ENCODE assay signal across 9 mouse cellular contexts in the genomic region with DNA sequence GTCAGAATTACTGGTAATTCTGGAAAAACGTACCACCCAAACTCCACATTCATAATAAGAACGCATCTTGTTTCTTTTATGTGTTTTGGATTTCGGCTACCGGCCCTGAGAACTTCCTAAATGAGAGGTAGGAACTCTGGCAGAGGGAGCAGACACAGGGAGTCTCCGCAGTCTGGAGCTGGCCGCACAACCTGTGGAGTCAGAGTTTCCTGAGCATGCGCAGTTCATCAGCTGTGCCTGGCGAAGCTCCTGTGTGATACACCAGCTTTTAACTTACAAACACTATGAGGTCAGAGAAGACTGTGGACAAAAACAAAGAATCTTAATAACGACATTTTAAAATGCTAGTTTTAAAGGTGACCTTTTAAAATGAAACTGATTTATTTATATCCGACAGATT.
A peak's percentile ranks its signal among the peaks of the same experiment; 100 is the strongest.
DNase-seq lines count a peak whose midpoint lies in the region; ATAC-seq and TF ChIP-seq lines count a peak whose summit lies in the region.
"Had no signal": no experiment of that assay in that cellular context is flagged by ENCODE, and none has a peak within 500 bp of the region (broad histone marks: within the 10 kb centered on the region; RNA-seq: fewer than 3 reads in every experiment).

No protein-coding gene starts in this region.

- intact Hi-C loops in left cerebral cortex, postnatal 14 days (cut with DNase I), result no loop called here

- H3K9ac ChIP-seq in limb, embryonic 13.5 days, result no peak overlapping the region
- H3K9ac ChIP-seq in liver, embryonic 12.5 days, result no peak overlapping the region
- H3K9ac ChIP-seq: neural tube, embryonic 12.5 days had no signal

- ATAC-seq in limb, embryonic 13.5 days (ENCODE audit: low FRiP score, low read depth), result no peak
- no peak for ATAC-seq in liver, embryonic 12.5 days

- DNase-seq in lung, adult 18-20 months, result peak; percentile 12 to 20
- DNase-seq in lung, adult 2 months, result no peak
- peak; percentile 33 to 46 for DNase-seq in gastrocnemius, adult 8-10 months (ENCODE audit: low spot score in 2 of 2)
- DNase-seq in testis, postnatal 14 days (ENCODE audit: low spot score), result peak; percentile 48
- no peak for DNase-seq in left cerebral cortex, postnatal 14 days (ENCODE audit: low spot score in 2 of 2)

- H3K4me2 ChIP-seq in limb, embryonic 13.5 days (replicated peaks), result peak overlapping the region; percentile 56
- no peak overlapping the region for H3K4me2 ChIP-seq in liver, embryonic 12.5 days
- H3K4me2 ChIP-seq: heart, embryonic 11.5 days; neural tube, embryonic 12.5 days had no signal

- peak overlapping the region; percentile 90 for H3K27ac ChIP-seq in limb, embryonic 13.5 days
- no peak overlapping the region for H3K27ac ChIP-seq in liver, embryonic 12.5 days
- H3K27ac ChIP-seq: neural tube, embryonic 12.5 days had no signal

- TF ChIP-seq POLR2A in lung, adult 2 months (IDR thresholded peaks at IDR 0.05; ENCODE audit: borderline replicate concordance, extremely low read depth, low read depth, low read length), result no peak

- WGBS in lung, adult 2 months, result 61% methylated on average over 10 of the region's 10 CpGs
- 38% methylated on average over 10 of the region's 10 CpGs for WGBS in limb, embryonic 13.5 days
- WGBS in liver, embryonic 12.5 days (ENCODE audit: insufficient replicate concordance), result 70% methylated on average over 10 of the region's 10 CpGs

- TF ChIP-seq CTCF in lung, adult 2 months (IDR thresholded peaks at IDR 0.05; ENCODE audit: insufficient read depth, low read length), result no peak

- H3K4me1 ChIP-seq in lung, adult 2 months (ENCODE audit: control insufficient read depth, insufficient read depth, low read length), result no peaks in the 10 kb centered on the region
- peaks cover 46% of the 10 kb centered on the region for H3K4me1 ChIP-seq in limb, embryonic 13.5 days
- H3K4me1 ChIP-seq in liver, embryonic 12.5 days, result no peaks in the 10 kb centered on the region
- H3K4me1 ChIP-seq: neural tube, embryonic 12.5 days had no signal

- H3K27me3 ChIP-seq in limb, embryonic 13.5 days, result no peaks in the 10 kb centered on the region
- H3K27me3 ChIP-seq in liver, embryonic 12.5 days (replicated peaks), result no peaks in the 10 kb centered on the region
- H3K27me3 ChIP-seq: neural tube, embryonic 12.5 days had no signal

- no peaks in the 10 kb centered on the region for H3K36me3 ChIP-seq in limb, embryonic 13.5 days
- no peaks in the 10 kb centered on the region for H3K36me3 ChIP-seq in liver, embryonic 12.5 days
- H3K36me3 ChIP-seq: neural tube, embryonic 12.5 days had no signal

- no peak overlapping the region for H3K4me3 ChIP-seq in lung, adult 2 months (replicated peaks; ENCODE audit: extremely low read depth, low read depth, low read length)
- H3K4me3 ChIP-seq in limb, embryonic 13.5 days, result no peak overlapping the region
- no peak overlapping the region for H3K4me3 ChIP-seq in liver, embryonic 12.5 days
- H3K4me3 ChIP-seq: neural tube, embryonic 12.5 days had no signal

- no peaks in the 10 kb centered on the region for H3K9me3 ChIP-seq in limb, embryonic 13.5 days
- H3K9me3 ChIP-seq in liver, embryonic 12.5 days (replicated peaks), result 0 out of 2 replicates have a peak, but pooled peaks cover 4% of the 10 kb centered on the region
- H3K9me3 ChIP-seq: neural tube, embryonic 12.5 days had no signal

Comparison
In these comparisons a context has a peak if more than half of its experiments do, and no peak if none do; other contexts are left out.
1. DNase-seq: peak in lung, adult 18-20 months (2 of 2), gastrocnemius, adult 8-10 months (2 of 2) and testis, postnatal 14 days (single experiment); none in lung, adult 2 months (single experiment) and left cerebral cortex, postnatal 14 days (0 of 2).